Mouse (Mus musculus) cortical plate, adult 2 months (tissue): ENCODE data around the gene Prmt8.

Experiments used
- CTCF ChIP-seq: fragments of 200-500 bp; IDR thresholded peaks from 2 replicates; pipeline ENCODE4 v1.5.1; 2011; ENCODE audit warnings: mild to moderate bottlenecking, control low read depth, low read length; ENCODE audit not compliant: insufficient read depth; ENCODE audit errors: extremely low read depth
- POLR2A ChIP-seq: fragments of 200-500 bp; IDR thresholded peaks from 2 replicates; pipeline ENCODE4 v1.6.1; 2011; ENCODE audit warnings: mild to moderate bottlenecking, low read length, control low read depth; ENCODE audit not compliant: insufficient read depth; ENCODE audit errors: extremely low read depth

- TF ChIP-seq CTCF, result no peak
- TF ChIP-seq POLR2A, result no peak
Observed at GRCm38 (mm10) chr6:127739921-127740320, 29.4 kb downstream of the Prmt8 start.
